Mouse (Mus musculus): ENCODE results near the gene Zfp689.
"Not testable (repeated sequence)": the region's sequence is repeated elsewhere in the genome, so short reads cannot be mapped to it uniquely, and the experiment has no call there.

Gene Zfp689

GRCm38 (mm10) chr7:127406002-127406987 lies 42.7 kb downstream of the Zfp689 start, which contains the start of gene Zfp764:
Gene Zfp764, minus strand, starts transcription at chr7:127406822.
- DNase-seq (ENCODE audit: inconsistent age in 2 of 2, low spot score in 1 of 2) = peak; percentile 88 to 97

GRCm38 (mm10) chr7:127404101-127404500 lies 44.9 kb downstream of the Zfp689 start:
- DNase-seq (ENCODE audit: inconsistent age in 2 of 2, low spot score in 1 of 2) = not testable (repeated sequence)

- DNase-seq (ENCODE audit: inconsistent age in 2 of 2, low spot score in 1 of 2) = no peak
Observed at GRCm38 (mm10) chr7:127402980-127403379, 46.0 kb downstream of the Zfp689 start.

GRCm38 (mm10) chr7:127400355-127400754 lies 48.6 kb downstream of the Zfp689 start:
- DNase-seq (ENCODE audit: inconsistent age in 2 of 2, low spot score in 1 of 2) = no peak

- no peak for DNase-seq (ENCODE audit: inconsistent age in 2 of 2, low spot score in 1 of 2)
Observed at GRCm38 (mm10) chr7:127393944-127394333, 55.0 kb downstream of the Zfp689 start.

- peak; percentile 97 to 100 for DNase-seq (ENCODE audit: inconsistent age in 2 of 2, low spot score in 1 of 2)
Observed at GRCm38 (mm10) chr7:127393157-127393943, 55.6 kb downstream of the Zfp689 start, which contains the start of gene E430018J23Rik. Gene E430018J23Rik, minus strand, starts transcription at chr7:127393629.

GRCm38 (mm10) chr7:127392251-127392824 lies 56.6 kb downstream of the Zfp689 start:
- no peak for DNase-seq (ENCODE audit: inconsistent age in 2 of 2, low spot score in 1 of 2)
